Mouse (Mus musculus) urinary bladder, postnatal 14 days (tissue): ENCODE measurements at regions not wholly inside any gene's neighbourhood (a gene's known extent, or its start where the extent isn't known, plus 50 kb on each side); places are given as distances from the start of the nearest gene placed in this dataset.

Experiments
- DNase-seq: peaks from one replicate; pipeline ENCODE4 v3.0.0; 2021; ENCODE audit warnings: low spot score

DNA sequence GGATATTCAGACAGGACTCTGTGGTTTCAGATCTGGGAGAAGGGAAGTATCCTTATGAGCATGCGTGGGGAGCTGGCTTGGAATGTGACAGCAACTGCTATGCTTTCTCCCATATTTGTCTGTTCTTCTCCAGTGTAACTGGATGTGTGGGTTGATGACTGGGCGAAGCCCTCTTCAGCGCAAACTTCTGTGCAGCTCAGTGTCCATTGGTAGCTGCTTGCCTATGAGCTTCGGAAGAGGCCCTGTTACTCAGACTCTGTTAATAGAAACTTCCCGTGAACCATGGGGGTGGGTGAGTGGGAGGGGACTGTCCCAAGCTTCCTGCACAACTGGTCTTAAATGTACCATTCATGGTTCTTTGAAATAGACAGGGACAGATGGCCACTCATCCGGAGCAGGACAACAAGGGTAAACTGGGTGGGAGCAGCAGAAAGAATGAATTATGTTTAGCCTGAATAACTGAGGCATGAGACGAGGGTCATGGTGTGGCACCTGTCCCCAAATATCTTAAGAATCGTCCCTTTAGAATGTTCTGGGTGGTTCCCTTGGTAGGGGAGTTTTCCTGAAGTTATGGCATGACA lies 141.1 kb upstream of the Plxnc1 start:
- no peak for DNase-seq

DNA sequence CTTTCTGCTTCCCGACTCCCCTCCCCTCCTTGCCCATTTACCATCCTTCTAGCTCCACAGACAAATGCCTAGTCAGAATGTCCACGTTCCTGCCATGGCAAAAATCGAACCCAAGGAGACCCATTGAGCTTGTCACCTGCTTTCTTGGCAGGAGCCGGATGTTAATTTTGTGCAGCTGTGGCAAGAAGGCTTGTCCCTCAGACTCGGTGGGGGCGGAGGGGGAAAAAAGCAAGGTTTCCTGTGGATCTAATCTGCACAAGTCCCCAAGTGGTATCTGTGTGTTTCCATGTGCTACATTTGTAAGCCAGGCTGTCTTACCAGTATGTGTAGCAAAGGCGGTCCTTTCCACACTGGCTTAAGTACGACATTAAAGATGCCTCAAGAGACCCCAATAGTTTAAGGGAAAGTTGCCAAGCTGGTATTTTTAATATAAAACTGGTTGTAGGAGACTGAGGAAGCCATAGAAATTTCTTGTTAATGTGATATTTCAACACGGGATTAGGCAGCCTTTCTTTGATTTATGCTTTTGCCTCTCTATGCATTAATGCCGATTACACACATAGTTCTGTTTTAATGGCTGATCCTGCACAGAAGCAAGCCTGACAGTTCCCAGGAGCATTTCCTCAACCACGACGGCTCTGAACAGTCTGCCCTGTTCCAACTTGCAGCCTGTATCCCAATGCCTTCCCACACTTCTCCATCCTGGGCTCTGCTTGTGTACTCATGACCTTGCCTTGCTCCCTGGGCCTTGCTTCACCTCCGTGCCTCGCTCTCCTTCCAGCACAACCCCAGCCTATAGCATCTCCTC lies 138.9 kb upstream of the Plxnc1 start:
- no peak for DNase-seq

DNA sequence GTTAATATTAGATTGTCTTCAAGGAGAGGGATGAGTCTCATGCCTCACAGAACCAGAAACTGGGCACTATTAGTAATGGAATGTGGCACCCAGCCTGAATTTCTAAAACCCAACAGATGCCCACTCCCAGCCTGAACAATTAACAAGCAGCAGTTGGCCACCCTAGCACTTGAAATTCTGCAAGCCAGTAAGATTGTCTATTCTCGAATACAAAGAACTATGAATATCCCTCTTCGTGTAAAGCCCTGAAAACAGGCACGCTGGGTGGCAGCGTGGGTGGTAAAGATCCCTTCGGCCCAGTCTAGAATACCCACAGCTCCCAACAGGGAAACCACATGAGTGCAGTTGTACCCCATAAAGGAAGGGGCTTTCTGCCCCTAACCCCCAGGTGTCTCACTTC lies 138.0 kb upstream of the Plxnc1 start:
- no peak for DNase-seq

DNA sequence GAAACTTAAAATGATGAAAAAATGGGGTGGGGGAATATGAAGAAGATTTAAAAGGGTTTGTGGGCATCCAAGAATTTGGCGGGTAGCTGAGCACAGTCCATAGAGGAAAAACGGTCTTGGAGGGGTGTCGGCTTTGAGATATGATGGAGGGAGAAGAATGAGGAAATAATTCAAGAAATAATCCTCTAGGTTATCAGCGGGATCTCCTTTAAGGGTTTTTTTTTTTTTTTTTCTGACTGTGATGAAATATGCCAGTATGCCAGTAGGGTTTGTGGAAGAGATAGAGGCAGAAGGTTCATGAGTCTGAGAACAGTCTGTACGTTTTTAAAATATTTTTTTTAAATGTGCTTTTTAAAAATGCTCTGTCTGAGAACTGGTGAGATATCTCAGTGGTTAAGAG lies 135.3 kb upstream of the Plxnc1 start:
- no peak for DNase-seq

DNA sequence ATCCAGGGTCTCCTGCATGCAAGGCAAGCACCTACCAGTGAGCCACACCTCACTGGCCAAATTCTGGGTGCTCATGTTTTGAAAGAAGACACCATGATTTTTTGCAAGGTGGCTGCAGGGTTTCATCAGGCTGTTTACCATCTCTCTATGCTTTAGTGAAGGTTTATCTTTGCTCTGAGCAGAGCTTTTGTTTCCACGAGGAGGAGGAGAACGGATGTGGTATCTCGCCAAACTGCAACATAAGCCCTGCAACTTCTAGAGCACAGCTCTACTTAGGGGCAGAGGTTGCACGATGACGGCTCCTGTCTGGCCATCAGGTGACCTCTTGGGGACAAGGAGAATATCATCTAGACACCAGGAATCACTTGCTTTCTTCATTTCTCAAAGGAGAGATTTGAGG lies 131.8 kb upstream of the Plxnc1 start:
- DNase-seq = no peak

DNA sequence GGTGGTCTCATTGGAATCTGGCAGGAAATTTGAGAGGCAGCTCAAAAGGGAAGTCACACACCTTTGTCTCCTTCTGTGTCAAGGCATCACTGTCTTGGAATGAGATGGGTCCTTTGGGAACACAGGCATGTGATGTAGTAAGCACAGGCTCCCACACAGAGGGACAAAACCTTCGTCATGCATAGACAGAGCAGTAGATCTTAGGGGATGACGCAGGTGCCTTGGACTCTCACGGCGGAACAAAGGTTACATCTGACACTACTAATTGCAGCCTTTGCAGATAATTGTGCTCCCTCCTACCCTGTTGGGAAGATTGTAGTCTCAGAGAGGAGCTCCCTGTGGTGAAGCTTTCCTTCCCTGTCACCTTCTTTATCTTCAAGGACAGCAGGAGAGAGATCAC lies 131.3 kb upstream of the Plxnc1 start:
- no peak for DNase-seq

DNA sequence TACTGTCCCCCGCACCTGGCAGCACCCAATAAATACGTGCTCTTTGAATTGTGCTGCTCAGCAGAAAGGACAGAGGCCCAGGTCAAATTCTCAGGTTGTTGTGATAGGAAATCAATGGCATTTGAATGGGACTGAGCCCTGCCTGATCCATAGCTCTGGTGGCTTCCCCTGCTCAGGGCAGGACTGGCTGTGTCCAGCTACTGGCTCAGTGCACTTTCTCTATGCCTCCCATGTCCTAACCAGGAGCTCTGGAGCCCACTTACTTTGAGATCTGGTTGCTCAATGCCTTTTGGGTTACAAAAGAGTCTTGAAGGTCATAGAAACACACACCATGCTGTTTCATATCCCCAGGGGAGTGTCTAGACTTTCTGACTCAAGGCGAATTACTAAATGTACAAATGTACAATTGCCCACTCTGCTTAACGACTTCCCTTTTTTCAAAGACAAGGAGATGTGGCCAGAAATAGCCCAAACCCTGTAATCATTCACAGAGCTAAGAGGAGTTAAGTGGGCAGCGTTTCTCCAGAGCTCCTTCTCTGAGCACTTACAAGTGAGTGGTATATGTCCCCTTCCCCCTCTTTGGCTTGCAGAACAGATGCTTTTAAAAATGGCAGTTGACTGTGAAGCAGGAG lies 130.4 kb upstream of the Plxnc1 start:
- DNase-seq = no peak

DNA sequence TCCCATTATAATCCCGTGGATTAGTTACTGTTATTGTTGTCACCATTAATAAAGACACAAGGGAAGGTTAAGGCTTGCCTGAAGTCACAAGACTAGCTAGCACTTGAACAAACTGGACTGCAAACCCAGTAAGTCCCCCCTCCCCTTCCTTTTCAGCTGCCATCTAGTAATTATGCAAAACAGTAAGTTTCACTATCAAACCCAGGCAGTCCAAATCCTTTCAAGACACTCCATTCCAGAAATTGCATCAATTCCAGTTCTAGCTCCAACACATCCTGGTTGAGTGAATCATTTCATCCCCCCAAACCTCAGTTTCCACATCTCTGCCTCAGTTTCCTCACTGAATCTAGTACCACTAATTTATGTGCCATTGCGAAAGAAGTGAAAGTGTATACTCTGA lies 129.7 kb upstream of the Plxnc1 start:
- DNase-seq = no peak

DNA sequence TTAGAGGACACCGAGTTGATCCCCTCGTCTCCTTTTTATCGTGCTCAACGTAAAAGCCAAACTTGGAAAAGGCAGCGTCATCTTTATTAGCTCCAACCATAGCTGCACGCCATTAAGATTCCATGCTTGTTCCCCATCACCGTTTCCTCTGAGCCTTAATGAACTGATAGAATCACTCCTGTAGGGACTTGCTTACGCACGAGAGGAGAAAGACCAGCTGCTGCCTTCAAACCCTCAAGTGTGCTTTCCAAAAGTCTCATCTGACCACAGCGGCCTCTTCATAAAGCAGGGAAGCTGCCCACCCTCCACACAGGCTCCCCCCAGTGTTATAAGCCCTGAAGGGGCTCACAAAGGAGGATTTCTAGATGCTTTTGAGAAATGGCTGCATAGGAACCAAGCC lies 123.3 kb upstream of the Plxnc1 start:
- DNase-seq = no peak

DNA sequence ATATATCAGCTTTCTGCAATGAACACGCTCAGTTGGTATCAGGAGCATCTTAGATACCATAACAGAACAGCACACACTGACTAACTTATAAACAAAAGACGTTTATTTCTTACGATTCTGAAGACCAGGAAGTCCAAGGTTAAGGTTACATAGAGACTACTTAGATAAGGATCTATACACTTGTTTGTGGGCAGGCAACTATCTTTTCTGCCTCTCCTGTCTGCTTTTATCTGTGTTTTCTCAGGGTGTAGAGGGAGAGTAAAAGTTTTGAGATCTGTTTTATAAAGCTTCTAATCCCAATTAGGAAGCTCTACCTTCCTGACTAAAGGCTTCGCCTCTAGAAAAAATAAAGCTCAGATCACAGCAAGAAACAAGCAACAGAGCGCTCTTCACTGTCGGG lies 122.1 kb upstream of the Plxnc1 start:
- DNase-seq = no peak

DNA sequence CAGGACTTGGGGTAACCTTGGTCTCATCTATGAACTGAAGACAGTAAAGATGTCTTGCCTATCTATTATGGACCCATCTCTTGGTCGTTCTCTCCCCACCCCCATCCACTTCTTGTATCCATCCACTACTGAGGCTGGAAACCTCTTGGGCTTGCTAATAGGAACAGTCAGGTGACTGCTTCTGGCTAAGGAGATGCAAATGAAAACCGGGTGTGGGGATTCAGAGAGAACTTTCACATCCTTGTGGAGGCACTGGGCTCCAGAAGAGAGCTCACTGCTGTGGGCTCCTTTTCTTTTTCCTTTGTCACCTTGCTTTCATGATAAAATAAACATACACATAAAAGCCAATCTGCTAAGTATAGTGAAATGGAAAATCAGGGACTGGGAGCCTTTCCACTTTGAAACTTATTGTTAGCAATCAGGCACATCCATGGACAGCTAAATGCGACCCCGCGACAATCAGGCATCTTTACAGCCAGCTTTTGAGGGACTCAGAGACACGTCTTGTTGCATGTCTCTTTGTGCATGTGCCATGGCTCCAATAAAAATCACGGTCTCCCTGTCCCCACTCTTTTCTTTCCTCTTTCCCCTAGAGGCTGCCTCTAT lies 115.0 kb upstream of the Plxnc1 start:
- no peak for DNase-seq

DNA sequence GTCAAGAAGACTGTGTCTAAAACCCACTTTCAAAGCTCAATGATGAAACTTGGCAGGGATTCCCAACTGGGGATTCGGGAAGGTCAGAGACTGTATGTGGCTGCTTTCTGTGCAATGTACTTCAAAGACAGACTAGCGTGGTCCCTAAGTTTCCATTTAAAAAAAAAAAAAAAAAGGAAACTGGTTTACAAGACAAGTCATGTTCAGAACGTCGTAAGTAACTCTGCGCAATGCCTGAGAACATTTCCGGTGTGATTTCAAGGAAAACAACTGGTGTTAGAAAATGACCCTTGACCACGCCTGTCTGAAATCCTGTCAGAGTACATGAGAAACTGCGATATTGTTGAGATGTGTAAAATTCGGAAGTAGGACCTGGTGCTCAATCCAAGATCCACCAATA lies 114.4 kb upstream of the Plxnc1 start:
- no peak for DNase-seq

DNA sequence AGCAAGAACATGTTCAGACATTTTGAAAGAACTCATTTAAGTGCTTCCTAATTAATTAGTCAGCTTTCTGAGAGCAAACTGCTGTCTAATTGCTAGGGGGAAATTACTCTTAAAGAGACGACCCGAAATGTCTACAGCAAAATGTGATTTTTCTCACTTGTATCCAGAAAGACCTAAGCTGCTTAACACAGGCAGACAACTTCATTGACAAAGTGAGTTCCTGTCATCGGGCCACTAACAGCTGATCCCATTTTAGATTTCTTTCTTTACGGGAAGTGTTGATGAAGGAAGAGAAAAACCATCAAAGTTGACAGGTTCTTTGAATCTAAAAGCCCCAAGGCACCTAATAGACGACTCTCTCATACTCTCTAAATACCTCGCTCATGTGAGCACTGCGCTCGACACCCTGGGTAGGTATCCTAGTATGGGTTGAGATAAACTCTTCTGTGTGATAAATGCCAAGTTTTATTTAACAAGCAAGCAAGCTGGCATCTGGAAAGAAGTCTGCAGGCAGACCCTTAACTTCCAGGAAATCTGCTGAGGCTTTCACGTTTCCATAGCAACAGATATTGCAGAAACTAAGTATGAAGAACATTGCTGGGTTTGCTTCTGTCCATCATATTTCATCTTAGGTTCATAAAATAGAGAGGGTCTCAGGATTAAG lies 112.5 kb upstream of the Plxnc1 start:
- no peak for DNase-seq

DNA sequence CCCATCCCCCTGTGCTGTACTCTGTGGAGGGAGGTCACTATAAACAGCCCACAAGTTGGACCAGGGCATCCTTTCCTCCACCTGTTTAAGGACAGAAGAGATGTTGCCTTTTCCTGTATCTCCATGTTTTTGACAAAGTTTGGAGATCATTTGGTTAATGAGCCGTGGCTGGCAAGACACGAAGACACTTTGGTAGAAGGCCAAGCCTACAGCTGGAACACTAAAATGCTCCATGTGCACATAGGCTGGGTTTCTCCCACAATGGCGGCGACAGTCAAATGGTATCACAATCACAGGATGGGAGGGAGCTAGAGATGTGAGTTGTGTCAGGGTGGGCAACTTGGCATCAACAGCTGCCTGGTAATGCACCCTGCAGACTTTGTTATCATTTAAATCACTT lies 111.9 kb upstream of the Plxnc1 start:
- DNase-seq = no peak

DNA sequence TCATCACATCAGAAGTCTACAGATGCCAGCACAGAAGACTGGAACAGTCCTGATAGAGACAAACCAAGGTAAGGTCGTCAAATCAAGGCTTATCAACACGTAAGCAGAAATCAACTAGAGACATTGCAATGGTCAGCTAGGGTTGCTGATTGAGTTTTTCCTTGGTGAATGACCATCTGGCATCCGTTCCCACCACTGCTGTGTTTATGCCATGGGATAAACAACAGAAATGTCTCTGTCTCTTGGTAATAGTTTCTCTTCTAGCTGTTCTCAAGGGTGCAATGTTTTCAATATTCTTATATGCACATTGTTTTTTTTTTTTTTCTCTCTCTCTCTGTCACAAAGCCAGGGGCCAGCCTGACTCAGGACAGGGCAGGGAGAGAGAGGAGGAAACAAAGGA lies 110.2 kb upstream of the Plxnc1 start:
- no peak for DNase-seq

DNA sequence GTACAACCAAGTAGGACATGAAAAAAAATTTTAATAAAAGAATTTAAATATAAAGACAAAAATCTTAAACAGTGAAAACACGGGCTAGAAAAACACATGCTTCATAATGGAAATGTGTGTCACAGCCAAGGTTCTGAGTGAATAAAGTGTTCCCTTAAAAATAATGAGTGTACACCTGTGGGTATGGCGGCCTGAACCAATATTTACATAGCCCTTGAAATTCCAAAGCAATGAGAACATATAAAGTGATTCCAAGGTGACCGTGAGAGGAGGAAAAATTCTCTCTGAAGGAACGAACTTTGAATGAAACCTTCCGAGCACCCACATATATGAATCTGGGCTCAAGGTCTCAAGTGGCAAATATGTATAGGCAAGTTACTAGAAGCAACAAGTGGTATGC lies 104.2 kb upstream of the Plxnc1 start:
- no peak for DNase-seq

DNA sequence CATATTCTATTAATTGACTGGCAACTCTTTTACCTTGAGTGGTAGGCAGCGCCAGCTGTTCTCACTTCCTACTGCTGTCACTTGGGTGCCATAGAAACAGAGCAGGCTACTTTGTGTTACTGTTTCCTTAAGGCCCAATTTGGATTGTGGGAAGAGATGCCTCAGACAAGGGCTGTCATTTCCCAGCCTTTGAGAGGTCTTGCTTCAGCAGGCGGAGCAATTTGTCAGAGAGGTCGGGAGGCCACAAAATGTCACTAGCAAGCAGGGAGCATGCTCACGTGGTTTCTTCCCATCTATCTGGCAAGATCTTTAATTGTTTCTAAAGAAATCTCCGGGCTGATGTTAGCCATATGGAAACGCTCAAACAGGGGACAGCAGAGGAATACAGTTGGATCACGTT lies 99.3 kb upstream of the Plxnc1 start:
- DNase-seq = no peak

DNA sequence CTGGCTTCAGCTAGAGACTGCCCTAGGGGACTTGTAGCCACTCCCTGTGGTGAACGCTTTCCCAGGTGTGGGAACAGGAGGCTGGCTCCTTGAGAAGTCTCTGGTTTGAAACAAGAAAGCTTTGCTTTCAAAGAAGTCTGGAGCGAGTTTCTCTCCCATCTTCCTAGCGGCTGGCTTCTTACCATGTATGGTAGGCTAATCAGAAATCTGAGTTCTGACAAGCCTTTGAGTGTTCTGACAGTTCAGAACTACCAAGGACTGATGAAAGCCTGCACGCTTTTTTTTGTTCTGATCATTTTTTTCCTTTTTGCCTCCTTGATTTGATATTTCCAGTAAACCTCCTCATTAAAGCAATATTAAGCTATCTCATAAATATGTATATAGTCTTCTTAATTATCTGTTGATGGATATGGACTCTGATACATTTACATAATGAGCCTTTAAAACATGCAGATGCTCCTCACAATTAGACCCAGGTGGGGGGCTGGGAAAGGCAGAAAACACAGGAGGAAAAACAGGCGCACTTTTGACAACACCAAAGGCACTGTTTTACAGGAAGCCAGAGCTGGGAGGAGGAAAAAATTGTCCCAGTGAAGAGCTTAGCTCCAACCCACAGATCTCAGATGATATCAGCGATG lies 95.7 kb upstream of the Plxnc1 start:
- DNase-seq = no peak

DNA sequence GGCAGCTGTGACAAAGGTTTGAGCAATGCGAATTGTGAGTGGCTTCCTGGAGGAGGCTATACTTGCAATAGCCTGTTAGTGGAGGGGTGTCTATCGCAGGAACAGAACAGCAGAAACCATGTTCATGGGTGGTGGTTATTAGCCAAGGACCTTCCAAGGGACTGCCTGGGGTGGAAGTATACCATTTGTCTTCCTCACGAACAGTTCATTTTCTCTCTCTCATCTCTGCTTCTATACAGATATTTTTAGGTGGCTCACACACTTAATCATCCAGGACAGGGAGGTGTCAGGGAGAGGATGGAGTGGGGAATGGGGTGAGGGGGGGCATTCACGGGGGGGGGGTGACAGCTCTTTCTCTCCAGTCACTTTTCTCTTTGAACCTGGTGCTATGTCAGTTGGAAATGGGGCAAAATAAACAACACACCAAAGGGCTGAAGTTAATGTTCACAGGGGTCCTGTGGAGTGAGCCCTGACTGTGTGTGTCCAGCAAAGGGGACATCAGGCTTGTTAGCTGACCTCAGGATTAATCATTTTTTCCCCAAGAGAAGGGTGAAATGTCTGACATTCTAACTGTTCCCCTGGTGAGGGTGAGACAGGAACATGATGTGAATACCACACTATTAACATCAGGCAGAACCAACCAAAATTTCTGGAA lies 91.5 kb upstream of the Plxnc1 start:
- no peak for DNase-seq

DNA sequence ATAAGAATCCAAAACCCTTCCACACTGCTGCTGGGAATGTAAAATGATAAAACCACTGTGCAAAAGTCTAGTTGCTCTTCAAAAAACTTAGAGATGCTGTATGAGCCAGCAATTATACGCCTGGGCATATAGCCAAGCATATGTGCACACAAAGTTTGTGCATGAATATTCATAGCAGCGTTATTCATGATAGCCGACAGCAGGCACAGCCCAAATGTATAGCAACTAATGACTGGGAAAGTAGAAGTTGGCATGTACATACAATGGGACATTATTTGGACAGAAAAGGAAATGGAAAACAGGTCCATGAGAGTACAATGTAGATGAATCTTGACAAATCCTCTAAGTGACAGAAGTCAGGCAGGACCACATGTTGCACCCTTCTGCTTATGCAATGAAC lies 90.7 kb upstream of the Plxnc1 start:
- DNase-seq = no peak

DNA sequence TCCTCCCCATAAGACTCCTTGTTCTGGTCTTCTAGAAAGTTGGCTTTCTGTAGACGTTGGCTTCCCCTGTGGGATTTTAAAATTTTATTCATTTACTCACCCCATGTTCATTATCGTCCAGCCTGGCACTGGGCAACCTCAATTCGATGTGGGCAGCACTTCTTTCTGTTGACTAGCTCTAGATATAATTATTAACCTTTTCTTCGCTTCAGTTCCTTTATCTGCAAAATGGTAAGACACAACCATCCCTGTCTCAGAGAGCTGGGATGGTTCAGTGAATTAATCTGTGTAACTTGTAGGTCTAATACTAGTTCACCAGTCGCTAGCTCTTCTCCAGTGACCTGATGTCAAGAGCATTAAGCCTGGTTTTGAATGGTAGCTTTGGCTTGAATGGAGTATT lies 89.9 kb upstream of the Plxnc1 start:
- no peak for DNase-seq
